Mouse (Mus musculus) kidney, postnatal 0 days (tissue): ENCODE data around the gene Magi2. TPM values are rescaled to one million over a fixed set of nuclear protein-coding genes. Genes with fewer than 3 reads are reported as not detected.

Experiments
- ATAC-seq: fragments of 200-750 bp; cut with Nextera tagmentation; replicated peaks from 2 replicates; pipeline ENCODE4 v1.8.0; 2017; ENCODE audit warnings: low read depth, moderate number of reproducible peaks, moderate TSS enrichment, moderate library complexity; ENCODE audit not compliant: low FRiP score
- DNase-seq: peaks from one replicate; pipeline ENCODE4 v3.0.0-alpha.2; 2016; ENCODE audit warnings: low spot score
- H3K27ac ChIP-seq: fragments of 300-500 bp; sonication (generic); 2 replicates; pipeline ENCODE4 v1.5.1; 2014; ENCODE audit warnings: mild to moderate bottlenecking
- H3K27me3 ChIP-seq: fragments of 300-500 bp; sonication (generic); 2 replicates; pipeline ENCODE4 v1.6.1; 2014; ENCODE audit warnings: low read length, mixed read lengths; ENCODE audit not compliant: insufficient read depth
- H3K36me3 ChIP-seq: fragments of 300-500 bp; sonication (generic); 2 replicates; pipeline ENCODE4 v1.6.1; 2014; ENCODE audit warnings: low read length, mixed read lengths; ENCODE audit not compliant: insufficient read depth
- H3K4me1 ChIP-seq: fragments of 300-500 bp; sonication (generic); replicated peaks from 2 replicates; pipeline ENCODE4 v1.6.1; 2014; ENCODE audit warnings: antibody characterized with exemption, low read length, mixed read lengths; ENCODE audit not compliant: insufficient read depth
- H3K4me2 ChIP-seq: fragments of 300-500 bp; sonication (generic); 2 replicates; pipeline ENCODE4 v1.6.1; 2014; ENCODE audit warnings: mild to moderate bottlenecking, low read length, moderate library complexity, mixed read lengths
- H3K4me3 ChIP-seq: fragments of 300-500 bp; sonication (generic); replicated peaks from 2 replicates; pipeline ENCODE4 v1.5.1; 2014; ENCODE audit warnings: low read depth, low read length
- H3K9ac ChIP-seq: fragments of 300-500 bp; sonication (generic); 2 replicates; pipeline ENCODE4 v1.6.1; 2014; ENCODE audit warnings: low read depth, low read length
- H3K9me3 ChIP-seq: fragments of 300-500 bp; sonication (generic); replicated peaks from 2 replicates; pipeline ENCODE4 v1.6.1; 2016; ENCODE audit warnings: low read length, inconsistent platforms, mixed read lengths
- CTCF ChIP-seq: IDR thresholded peaks from 2 replicates; pipeline ENCODE4 v1.5.1; 2016; ENCODE audit warnings: antibody characterized with exemption, low read depth, mild to moderate bottlenecking, moderate library complexity
- WGBS: fragments of 180-500 bp; shearing (Covaris S2); extraction: QIAGEN DNeasy Blood & Tissue Kit; methylation state at CpG from one replicate; pipeline ENCODE4 v1.1.7; 2014; 5-methylcytosine and 5-hydroxymethylcytosine counted together
- polyA plus RNA-seq: library from polyadenylated mRNA; unstranded; fragments of >200 nt; fragmentation: Nextera tagmentation; extraction: Ambion mirVana; gene quantifications from 2 replicates; pipeline ENCODE4 v1.2.1, GENCODE M21; 2015

Gene Magi2
- polyA plus RNA-seq, 1 experiment from 2014 or later, result 14.5 TPM

DNA sequence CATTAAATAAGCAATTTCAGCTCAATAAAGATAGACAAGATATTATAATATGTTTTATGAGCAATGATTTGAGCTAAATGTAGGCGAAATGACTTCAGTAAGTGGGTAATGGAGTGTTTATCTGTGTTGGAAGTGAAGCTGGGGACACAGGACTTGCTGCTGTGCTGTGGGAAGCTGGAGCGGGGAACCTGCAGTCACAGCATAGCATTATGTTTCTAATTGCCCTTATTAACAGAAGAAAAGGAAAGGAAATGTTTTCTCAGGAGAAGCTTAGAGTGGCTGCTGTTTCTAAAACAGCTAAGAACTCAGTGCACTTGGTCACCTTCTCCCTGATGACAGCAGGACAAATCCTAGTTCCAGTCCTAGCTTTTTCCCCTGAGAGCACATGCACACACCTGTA is 1098.5 kb downstream of the Magi2 start:
- no peaks in the 10 kb centered on the region for H3K9me3 ChIP-seq
- no peak for DNase-seq
- no peak overlapping the region for H3K4me3 ChIP-seq
- no peak for TF ChIP-seq CTCF
- H3K36me3 ChIP-seq, result no peaks in the 10 kb centered on the region
- no peak overlapping the region for H3K9ac ChIP-seq
- ATAC-seq, result no peak
- H3K4me2 ChIP-seq, result no peak overlapping the region
- WGBS, result 66% methylated on average over 2 of the region's 2 CpGs
- no peaks in the 10 kb centered on the region for H3K4me1 ChIP-seq
- no peaks in the 10 kb centered on the region for H3K27me3 ChIP-seq
- H3K27ac ChIP-seq, result no peak overlapping the region

DNA sequence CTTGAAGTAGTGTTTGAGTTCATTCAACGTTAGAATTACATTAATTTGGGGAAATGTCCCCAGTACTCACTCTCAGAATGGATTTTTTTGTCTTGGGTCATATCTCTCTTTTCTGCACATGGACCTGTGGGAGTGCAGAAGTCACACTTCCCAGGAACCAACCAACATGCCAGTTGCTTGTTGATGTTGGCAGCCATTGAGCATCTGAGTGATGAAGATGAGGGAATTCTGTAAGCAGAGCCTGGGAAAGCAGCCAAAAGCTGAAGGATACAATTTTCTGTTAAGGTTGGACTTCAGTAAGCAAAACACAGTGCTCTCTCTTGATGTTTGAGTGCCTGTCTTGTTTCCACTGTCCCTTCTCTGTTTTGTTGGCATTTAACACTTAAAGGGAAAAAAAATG is 1102.1 kb downstream of the Magi2 start:
- no peak for TF ChIP-seq CTCF
- H3K36me3 ChIP-seq, result no peaks in the 10 kb centered on the region
- DNase-seq, result no peak
- no peaks in the 10 kb centered on the region for H3K4me1 ChIP-seq
- no peaks in the 10 kb centered on the region for H3K27me3 ChIP-seq
- WGBS, result 35% methylated on average over 1 of the region's 1 CpGs
- no peaks in the 10 kb centered on the region for H3K9me3 ChIP-seq
- H3K4me3 ChIP-seq, result no peak overlapping the region
- no peak overlapping the region for H3K9ac ChIP-seq
- ATAC-seq, result no peak
- no peak overlapping the region for H3K27ac ChIP-seq
- no peak overlapping the region for H3K4me2 ChIP-seq

DNA sequence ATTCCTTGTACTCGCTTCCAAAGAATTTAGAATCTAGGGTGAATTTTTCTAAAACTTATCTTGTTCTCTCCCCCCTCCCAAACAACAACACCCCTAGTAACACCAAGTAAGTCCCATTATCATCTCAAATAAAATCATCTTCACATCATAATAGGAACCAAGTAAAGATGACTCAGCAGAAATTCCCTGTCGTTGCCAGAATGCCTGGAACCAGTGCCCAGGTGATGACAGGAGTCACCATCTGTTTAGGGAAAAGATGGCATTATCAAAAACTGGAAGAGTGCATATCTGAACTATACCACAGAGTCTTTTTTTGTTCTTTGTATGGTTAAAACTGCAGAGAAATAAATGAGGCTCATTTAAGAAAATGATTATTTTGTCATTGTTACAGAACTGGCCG is 1103.2 kb downstream of the Magi2 start:
- ATAC-seq, result no peak
- Histone ChIP-seq H3K4me1 (no peaks in the 10 kb centered on the region), H3K4me2 (no peak overlapping the region), H3K27ac (no peak overlapping the region), H3K9me3 (no peaks in the 10 kb centered on the region), H3K36me3 (no peaks in the 10 kb centered on the region), H3K9ac (no peak overlapping the region), H3K4me3 (no peak overlapping the region), H3K27me3 (no peaks in the 10 kb centered on the region)
- 72% methylated on average over 3 of the region's 3 CpGs for WGBS
- no peak for DNase-seq
- no peak for TF ChIP-seq CTCF

DNA sequence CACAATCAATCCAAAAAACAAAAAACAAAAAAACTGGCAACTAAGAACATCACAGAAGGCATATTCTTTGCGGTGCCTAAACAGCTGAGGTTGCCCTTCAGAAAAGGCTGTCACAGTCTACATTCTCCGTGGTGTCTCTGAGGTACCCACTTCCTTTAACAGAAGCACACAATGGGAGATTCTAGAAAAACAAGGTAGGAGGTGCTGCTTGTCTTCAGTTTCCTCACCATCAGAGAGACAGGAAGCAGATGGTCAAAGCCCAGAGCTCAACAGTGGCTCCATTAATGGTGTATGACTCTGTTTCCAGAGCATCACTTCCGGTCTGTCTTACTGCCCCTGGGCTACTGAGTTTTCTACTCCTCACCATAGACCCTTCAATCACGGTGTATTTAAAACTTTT is 1105.7 kb downstream of the Magi2 start:
- H3K9me3 ChIP-seq, result no peaks in the 10 kb centered on the region
- no peak overlapping the region for H3K4me2 ChIP-seq
- H3K9ac ChIP-seq, result no peak overlapping the region
- DNase-seq, result no peak
- ATAC-seq, result no peak
- no peak for TF ChIP-seq CTCF
- WGBS, result 76% methylated on average over 4 of the region's 4 CpGs
- H3K36me3 ChIP-seq, result no peaks in the 10 kb centered on the region
- H3K27ac ChIP-seq, result no peak overlapping the region
- H3K27me3 ChIP-seq, result no peaks in the 10 kb centered on the region
- H3K4me1 ChIP-seq, result no peaks in the 10 kb centered on the region
- no peak overlapping the region for H3K4me3 ChIP-seq

DNA sequence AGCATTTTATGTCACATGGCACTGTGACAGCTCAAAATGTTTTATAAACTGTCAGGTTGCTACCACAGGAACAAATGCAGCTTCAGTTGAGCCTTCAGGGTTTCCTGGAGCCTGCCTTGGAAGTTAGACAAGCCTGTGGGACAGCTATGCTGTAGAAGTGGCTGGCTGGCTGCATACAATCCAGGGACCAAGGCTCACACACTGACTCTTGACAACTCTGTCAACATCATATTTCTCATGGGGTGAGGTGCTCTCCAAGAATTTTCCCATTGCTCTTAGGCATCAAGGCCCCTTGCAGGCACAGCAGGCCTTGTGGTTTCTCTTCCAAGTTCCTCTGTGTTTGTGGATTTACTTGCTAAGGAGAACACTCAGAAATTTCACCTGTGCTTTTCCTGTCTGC is 1107.7 kb downstream of the Magi2 start:
- Histone ChIP-seq H3K27ac (no peak overlapping the region), H3K27me3 (no peaks in the 10 kb centered on the region), H3K9ac (no peak overlapping the region), H3K36me3 (no peaks in the 10 kb centered on the region), H3K4me2 (no peak overlapping the region), H3K4me1 (no peaks in the 10 kb centered on the region), H3K4me3 (no peak overlapping the region), H3K9me3 (no peaks in the 10 kb centered on the region)
- no peak for DNase-seq
- TF ChIP-seq CTCF, result no peak
- ATAC-seq, result no peak

DNA sequence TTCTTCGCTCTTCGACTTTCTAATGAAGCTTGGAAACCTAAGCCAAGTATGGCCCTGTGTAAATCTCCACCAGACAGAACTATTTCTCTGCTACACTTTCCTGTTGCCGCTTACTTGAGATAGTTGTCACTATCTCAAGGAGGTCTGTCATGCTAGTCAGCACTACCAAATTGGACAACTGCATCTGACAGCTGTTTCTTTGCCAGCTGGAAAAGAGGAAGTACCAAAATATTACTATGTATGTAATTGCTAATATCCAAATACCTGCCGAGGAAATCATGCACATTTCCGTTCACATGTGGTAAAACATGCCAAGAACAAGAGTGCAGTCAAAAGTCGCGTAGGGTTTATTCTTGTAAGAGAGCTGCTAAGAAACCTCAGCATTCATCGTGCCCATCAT is 1126.1 kb downstream of the Magi2 start:
- no peak overlapping the region for H3K9ac ChIP-seq
- H3K9me3 ChIP-seq, result no peaks in the 10 kb centered on the region
- no peak overlapping the region for H3K27ac ChIP-seq
- 88% methylated on average over 8 of the region's 8 CpGs for WGBS
- no peak for TF ChIP-seq CTCF
- no peaks in the 10 kb centered on the region for H3K27me3 ChIP-seq
- H3K4me3 ChIP-seq, result no peak overlapping the region
- no peak overlapping the region for H3K4me2 ChIP-seq
- no peaks in the 10 kb centered on the region for H3K36me3 ChIP-seq
- DNase-seq, result no peak
- ATAC-seq, result no peak
- no peaks in the 10 kb centered on the region for H3K4me1 ChIP-seq

DNA sequence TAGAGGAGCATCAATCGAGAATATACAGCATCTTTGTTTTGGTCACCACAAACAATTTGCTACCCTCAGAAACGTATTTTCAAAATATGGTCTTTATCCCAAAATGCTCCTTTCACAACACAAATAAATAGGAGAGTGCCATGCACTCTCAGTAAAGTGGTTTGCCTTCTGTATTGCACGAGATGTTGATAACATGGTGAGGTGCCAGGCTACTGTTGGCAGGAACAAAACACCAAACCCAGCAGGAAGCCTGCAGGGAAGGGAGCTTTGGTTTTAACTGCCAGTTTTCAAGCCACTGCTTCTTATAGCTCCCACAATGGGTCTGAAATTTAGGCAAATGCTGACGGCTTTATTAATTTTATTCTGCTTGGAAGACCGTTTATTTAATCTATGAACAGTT is 1131.6 kb downstream of the Magi2 start:
- Histone ChIP-seq H3K4me2 (no peak overlapping the region), H3K27me3 (no peaks in the 10 kb centered on the region), H3K9ac (no peak overlapping the region), H3K27ac (no peak overlapping the region), H3K4me1 (no peaks in the 10 kb centered on the region), H3K4me3 (no peak overlapping the region), H3K9me3 (no peaks in the 10 kb centered on the region), H3K36me3 (no peaks in the 10 kb centered on the region)
- DNase-seq (no peak), ATAC-seq (no peak)
- no peak for TF ChIP-seq CTCF
- 72% methylated on average over 5 of the region's 5 CpGs for WGBS
